Mouse (Mus musculus) B cell, adult 2 months (primary cell): ENCODE results near the gene Smg6.
A peak's percentile ranks its signal among the peaks of the same experiment; 100 is the strongest.
"Not testable (repeated sequence)": the region's sequence is repeated elsewhere in the genome, so short reads cannot be mapped to it uniquely, and the experiment has no call there.

Experiments
- DNase-seq, 2 experiments: peaks; one replicate each; pipeline ENCODE4 v3.0.0; 2022

The Smg6 gene

DNA sequence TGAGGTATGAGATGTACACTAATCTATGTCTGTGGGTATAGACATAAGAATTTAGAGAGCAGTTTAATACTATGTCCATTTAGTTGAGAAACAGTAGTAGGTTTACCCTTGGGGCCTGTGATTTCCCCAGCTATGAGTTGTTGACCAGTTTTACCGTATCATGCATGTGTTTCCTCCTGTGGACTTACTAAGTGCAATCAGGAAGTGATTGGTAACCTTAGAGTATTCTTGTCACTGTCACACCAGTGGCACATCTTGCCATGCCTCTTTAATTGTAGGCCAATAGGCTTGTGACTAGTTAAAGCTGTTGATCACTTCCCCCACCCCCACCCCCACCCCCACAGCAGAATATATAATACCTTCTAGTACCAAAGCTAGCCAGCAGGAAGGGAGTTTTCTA is 70.9 kb downstream of the Smg6 start:
- DNase-seq = no peak

DNA sequence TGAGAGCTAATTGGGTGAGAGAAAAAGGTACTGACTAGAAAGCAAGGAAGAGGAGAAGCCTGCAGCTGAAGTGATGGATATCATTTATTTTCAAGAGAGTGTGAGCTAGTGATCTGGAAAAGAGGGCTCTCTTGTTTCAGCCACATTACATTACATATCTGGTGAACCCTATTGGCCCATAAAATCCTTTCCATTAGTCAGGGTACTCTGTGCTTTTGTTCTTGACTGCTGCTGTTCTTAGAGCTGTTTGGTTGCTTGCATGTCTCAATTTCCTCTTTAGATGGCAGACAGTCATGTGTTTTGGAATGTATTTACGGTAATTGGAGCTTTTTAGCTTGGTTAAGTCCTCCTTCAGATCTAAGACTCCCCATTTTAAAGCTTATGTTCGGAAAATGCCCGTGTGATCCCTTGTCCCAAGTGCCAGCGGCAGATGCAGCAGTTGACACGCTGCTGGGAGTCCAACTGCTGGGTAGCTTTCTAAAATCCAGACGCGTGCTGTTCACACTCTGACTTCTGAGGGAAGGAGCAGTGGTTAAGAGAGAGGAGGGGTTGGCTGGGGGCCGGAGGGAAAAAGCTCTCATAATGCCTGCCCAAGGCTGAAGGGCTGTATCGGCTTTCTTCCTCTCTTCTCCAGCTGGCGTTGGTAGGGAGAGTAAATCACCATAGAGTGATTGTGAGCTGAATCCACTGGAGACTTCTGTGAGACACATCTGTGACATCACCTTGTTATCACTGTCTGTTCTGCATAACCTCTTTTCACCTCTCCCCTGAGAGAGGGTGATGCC is 75.4 kb downstream of the Smg6 start:
- DNase-seq = peak; percentile 13 to 18

GRCm38 (mm10) chr11:75008270-75008669 is 82.6 kb downstream of the Smg6 start:
- no peak for DNase-seq

DNA sequence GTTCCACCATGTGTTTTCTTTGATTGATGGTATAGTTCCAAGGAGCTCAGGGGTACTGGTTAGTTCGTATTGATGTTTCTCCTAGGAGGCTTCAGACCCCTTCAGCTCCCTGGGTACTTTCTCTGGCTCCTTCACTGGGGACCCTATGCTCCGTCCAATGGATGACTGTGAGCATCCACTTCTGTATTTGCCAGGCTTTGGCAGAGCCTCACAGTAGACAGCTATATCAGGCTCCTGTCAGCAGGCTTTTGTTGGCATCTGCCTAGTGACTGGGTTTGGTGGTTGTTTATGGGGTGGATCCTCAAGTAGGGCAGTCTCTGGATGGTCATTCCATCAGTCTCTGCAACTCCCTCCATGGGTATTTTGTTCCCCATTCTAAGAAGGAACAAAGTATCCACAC is 83.9 kb downstream of the Smg6 start:
- not testable (repeated sequence) for DNase-seq

DNA sequence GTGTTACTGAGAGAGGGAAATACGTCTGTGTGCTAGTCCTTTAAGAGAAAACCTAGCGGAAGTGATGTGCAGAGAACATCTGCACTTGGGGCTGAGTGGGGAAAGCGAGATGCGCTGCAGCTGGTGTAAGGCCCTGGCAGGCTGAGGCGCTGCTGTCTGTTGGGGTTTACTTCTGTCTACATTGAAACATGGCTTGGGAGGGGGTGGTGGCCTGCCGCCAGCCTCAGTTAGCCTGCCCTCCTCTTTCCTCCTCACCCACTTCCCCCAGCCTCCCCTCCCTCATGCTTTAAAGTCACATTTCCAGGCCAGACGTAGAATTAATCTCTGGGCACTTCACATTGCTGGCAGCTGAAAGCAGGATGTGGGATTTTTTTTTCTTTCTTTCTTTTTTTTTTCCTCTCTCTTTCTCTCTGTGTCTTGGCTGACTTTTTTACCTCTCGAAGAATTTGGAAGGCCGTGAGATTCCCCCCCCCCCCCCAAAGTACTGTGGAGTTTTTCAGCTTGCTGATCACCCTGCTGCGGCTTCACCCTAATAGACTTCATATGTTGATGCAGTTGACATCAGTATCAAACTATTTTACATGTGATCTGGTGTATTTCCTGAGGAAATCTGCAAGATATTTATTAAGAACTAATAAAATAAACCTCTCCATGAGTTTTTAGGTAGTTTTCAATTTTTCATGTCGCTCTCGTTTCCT is 87.5 kb downstream of the Smg6 start:
- peak; percentile 45 to 55 for DNase-seq

DNA sequence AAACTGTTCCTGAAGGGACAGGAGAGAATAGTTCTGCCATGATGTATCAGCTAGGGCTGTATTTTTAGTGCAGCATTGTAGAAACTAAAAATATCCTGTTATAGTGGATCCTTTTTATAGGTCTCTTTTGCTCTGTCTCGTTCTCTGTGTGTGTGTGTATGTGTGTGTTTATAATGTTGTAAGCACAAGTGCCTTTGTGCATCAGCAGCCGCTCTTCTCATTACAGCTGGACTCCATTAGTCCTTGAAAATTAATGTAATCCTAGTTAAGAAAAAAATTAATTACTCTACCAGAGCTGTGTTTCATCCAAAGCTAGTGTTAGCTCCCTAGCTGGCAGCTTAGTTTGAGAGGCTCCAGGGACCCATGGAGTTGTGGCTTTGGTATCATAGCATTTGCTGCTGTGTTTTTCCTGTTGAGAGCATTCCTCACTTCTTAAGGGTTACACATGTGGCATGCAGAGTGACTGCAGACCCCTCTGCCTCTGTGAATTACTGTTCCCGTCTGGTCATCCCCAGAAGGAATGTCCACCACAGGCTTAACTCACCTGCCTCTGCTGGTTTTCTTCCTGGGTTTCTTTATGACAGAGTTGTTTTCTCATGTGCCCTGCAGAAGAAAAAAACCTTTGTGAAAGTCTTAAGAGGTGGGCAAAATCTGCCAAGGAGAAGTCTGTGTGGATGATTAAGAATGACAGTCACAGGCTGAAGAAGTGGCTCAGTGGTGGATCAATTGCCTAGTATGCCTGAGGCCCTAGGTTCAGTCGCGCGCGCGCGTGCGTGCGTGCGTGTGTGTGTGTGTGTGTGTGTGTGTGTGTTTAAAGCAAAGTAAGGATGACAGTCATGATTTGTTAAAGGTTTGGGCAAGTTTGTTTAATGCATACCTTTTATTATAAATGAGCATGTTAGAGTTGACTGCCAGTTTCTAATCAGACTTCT is 88.4 kb downstream of the Smg6 start:
- no peak for DNase-seq

DNA sequence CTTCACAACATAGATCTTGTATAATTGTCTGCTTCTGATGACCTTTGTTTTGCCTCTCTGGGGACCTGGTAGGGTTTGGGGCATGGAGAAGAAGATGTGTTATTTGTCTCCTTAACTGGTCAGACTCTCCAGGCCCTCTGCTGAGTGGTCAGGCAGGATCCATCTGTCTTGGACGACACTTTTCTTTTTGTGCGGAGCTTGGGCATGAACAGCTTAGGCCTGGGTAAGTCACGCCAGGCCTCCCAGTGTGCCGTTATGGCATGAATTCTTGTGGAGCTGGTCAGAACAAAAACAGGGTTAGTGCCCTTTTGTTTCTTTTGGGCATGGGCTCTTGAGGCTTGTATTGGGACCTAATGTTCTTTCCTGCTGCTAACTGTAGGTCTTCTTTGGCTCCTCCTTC is 89.2 kb downstream of the Smg6 start:
- no peak for DNase-seq

GRCm38 (mm10) chr11:75015453-75015871 is 89.8 kb downstream of the Smg6 start:
- DNase-seq = no peak

GRCm38 (mm10) chr11:75016309-75016860 is 90.8 kb downstream of the Smg6 start:
- DNase-seq = no peak

GRCm38 (mm10) chr11:75017831-75018230 is 92.2 kb downstream of the Smg6 start:
- no peak for DNase-seq

GRCm38 (mm10) chr11:75026977-75027376 is 101.4 kb downstream of the Smg6 start:
- DNase-seq = no peak

GRCm38 (mm10) chr11:75027616-75028015 is 102.0 kb downstream of the Smg6 start:
- DNase-seq = no peak

DNA sequence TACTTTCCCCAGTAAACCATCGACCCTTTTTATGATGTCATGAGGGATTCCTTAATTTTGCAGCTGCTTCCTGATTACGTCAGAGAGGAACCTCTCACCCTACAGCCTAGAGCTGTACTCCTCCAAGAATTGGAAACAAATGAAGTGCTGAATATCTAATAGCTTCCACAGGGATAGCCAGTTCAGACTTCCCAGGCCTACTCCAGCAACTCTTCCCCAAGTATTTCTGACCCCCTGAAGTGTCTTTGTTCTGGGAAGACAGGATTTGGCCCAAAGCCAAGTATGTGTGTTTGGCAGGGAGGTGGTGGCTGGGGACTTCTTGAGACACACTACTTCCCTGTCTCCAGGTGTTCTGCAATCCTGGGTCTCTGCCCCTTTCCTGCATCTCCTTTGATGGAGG is 105.6 kb downstream of the Smg6 start:
- DNase-seq = no peak

DNA sequence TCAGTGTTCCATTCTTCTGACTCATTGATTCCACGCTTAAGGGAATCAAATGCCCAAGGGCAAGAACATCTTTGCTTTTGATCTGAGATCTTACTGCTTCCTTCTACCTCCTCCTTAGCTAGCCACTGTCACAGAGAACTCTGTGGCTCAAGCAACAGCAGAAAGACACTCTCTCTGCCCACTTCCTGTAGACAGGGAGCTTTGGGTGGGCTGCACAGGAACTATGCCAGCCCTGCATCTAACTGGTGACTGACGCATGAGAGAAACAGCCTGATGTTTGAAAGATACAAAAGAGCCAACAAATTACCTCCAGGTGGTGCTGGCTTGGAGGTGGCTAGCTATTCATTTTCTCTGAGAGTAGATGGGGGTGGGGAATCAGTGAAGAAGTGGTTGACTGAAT is 107.3 kb downstream of the Smg6 start:
- no peak for DNase-seq

GRCm38 (mm10) chr11:75033581-75034067 is 108.0 kb downstream of the Smg6 start:
- DNase-seq = no peak

DNA sequence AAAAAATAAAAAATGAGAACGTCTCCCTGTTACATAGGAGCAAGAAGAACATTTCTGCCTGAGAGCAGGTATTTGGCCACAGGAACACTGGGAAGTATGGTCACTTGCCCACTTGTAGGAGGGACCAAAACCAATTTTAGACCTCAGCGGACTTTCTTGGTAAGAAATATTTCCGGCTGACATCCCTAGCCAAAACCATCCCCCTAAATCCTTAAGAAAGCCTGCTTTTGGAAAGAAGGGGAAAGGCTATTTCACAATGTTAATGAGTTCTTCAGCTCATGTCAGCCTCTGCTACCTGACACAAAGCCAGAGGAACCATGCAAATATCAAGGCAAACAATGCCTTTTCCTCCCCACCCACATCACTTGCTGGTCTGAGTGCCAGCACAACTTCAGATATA is 108.5 kb downstream of the Smg6 start:
- DNase-seq = no peak

DNA sequence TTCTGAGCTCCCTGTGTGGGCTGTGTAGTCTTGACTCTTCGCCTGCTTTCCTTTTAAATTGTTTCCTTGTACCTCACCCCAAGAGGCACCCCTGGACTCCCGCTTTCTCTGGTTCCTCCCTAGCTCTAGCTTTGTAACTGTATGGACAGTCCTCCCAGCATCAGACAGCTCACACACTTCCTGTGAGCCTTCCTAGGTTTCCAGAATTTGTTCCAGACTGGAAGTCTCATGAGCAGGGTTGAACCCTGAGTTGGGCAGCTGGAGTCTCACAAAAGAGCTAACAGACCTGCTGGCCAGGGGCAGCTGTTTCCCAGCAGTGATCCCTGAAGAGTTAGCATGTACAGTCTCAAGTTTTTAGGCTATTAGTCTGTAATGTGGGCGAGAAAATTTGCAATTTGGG is 118.7 kb downstream of the Smg6 start:
- DNase-seq = no peak

DNA sequence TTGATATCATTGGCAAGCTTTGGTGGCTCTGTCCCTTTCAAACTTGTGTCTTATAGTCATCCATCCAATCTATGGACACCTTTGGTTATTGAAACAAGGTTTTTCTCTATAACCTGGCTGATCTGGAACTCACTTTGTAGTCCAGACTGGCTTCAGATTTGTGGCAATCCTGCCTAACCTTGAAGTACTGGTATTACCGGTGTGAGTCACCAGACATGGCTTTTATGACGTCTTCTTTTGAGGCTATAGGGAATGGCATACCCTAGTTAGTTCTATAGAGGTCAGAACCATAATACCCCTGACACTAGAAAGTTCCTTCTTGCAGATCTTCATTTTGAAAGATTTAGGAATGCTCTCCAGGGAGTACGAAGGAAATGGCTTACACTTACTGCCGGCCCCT is 120.2 kb downstream of the Smg6 start:
- no peak for DNase-seq

- DNase-seq = no peak
These were observed 121.0 kb downstream of the Smg6 start for GRCm38 (mm10) chr11:75046638-75047037.

GRCm38 (mm10) chr11:75047066-75047465 is 121.4 kb downstream of the Smg6 start:
- no peak for DNase-seq

DNA sequence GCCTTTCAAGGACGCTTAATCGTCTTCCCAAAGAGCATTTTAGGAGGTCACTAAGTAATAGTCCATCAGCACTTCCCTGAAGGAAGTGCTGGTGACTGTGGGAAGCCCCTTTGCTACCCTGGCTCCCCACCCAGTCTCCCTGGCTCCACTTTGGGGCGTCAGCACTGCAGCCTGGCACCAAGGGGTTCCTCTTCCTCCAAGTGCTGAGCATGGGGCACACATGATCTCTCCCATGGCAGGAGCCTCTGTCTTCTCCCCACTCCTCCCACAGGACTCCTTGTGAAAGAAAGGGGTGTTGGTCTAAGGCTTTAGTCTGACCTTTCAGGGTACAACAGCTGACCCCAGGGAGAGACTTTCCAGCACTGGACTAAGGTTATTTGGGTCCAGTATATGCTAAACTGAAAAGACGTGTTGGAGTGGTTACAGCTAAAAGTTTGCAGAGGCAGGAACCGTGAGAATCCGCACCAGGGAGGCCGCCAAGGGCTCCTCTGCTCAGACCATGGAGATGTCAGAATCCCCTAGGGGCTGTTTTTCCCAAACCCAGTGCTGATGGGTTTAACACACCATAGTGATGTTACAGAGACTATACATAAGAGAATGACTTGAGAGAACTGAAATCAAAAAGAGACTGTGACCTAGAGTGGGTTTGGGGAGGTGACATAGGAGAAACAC is 122.2 kb downstream of the Smg6 start:
- no peak for DNase-seq

- no peak for DNase-seq
These were observed 123.5 kb downstream of the Smg6 start for GRCm38 (mm10) chr11:75049146-75049545.
